Mouse (Mus musculus): ENCODE results near the gene Odf3l1. TPM values are rescaled to one million over a fixed set of nuclear protein-coding genes. Genes with fewer than 3 reads are reported as not detected.

The Odf3l1 gene
- polyA plus RNA-seq, 1 experiment from 2014 or later = not detected

GRCm38 (mm10) chr9:56876784-56877183 lies 12.3 kb upstream of the Odf3l1 start:
- H3K4me3 ChIP-seq (ENCODE audit: low read depth, low read length) = no peak overlapping the region
- ATAC-seq = no peak
- H3K4me2 ChIP-seq (ENCODE audit: low read length) = no peak overlapping the region
- H3K9ac ChIP-seq (ENCODE audit: low read length) = no peak overlapping the region
- no peaks in the 10 kb centered on the region for H3K36me3 ChIP-seq (ENCODE audit: control insufficient read depth, insufficient read depth, low read length)
- no peaks in the 10 kb centered on the region for H3K4me1 ChIP-seq (ENCODE audit: control insufficient read depth, insufficient read depth, low read length)
- H3K9me3 ChIP-seq (replicated peaks; ENCODE audit: control insufficient read depth, low read length) = no peaks in the 10 kb centered on the region
- 52% methylated on average over 9 of the region's 9 CpGs for WGBS
- H3K27me3 ChIP-seq (replicated peaks; ENCODE audit: control insufficient read depth, insufficient read depth, low read length) = no peaks in the 10 kb centered on the region
- DNase-seq (ENCODE audit: low spot score) = peak; percentile 30
- H3K27ac ChIP-seq (ENCODE audit: low read depth, low read length) = no peak overlapping the region

- H3K36me3 ChIP-seq (ENCODE audit: control insufficient read depth, insufficient read depth, low read length) = no peaks in the 10 kb centered on the region
- no peak for ATAC-seq
- H3K9ac ChIP-seq (ENCODE audit: low read length) = no peak overlapping the region
- H3K27ac ChIP-seq (ENCODE audit: low read depth, low read length) = no peak overlapping the region
- no peak for DNase-seq (ENCODE audit: low spot score)
- H3K4me3 ChIP-seq (ENCODE audit: low read depth, low read length) = no peak overlapping the region
- H3K4me1 ChIP-seq (ENCODE audit: control insufficient read depth, insufficient read depth, low read length) = peaks cover 7% of the 10 kb centered on the region
- H3K4me2 ChIP-seq (ENCODE audit: low read length) = no peak overlapping the region
- H3K27me3 ChIP-seq (replicated peaks; ENCODE audit: control insufficient read depth, insufficient read depth, low read length) = no peaks in the 10 kb centered on the region
- WGBS = 94% methylated on average over 1 of the region's 1 CpGs
- no peaks in the 10 kb centered on the region for H3K9me3 ChIP-seq (replicated peaks; ENCODE audit: control insufficient read depth, low read length)
Observed at GRCm38 (mm10) chr9:56873097-56873496, 8.6 kb upstream of the Odf3l1 start.

GRCm38 (mm10) chr9:56872105-56872903 lies 7.8 kb upstream of the Odf3l1 start:
- Histone ChIP-seq H3K27ac (ENCODE audit: low read depth, low read length) (no peak overlapping the region), H3K4me1 (ENCODE audit: control insufficient read depth, insufficient read depth, low read length) (peaks cover 12% of the 10 kb centered on the region), H3K9me3 (replicated peaks; ENCODE audit: control insufficient read depth, low read length) (no peaks in the 10 kb centered on the region), H3K36me3 (ENCODE audit: control insufficient read depth, insufficient read depth, low read length) (no peaks in the 10 kb centered on the region), H3K4me3 (ENCODE audit: low read depth, low read length) (no peak overlapping the region), H3K4me2 (ENCODE audit: low read length) (no peak overlapping the region), H3K9ac (ENCODE audit: low read length) (no peak overlapping the region), H3K27me3 (replicated peaks; ENCODE audit: control insufficient read depth, insufficient read depth, low read length) (no peaks in the 10 kb centered on the region)
- WGBS = 83% methylated on average over 5 of the region's 5 CpGs
- DNase-seq (ENCODE audit: low spot score) (no peak), ATAC-seq (no peak)

GRCm38 (mm10) chr9:56871191-56871590 lies 6.7 kb upstream of the Odf3l1 start:
- DNase-seq (ENCODE audit: low spot score) (no peak), ATAC-seq (no peak)
- WGBS = 58% methylated on average over 5 of the region's 5 CpGs

GRCm38 (mm10) chr9:56870778-56871177 lies 6.3 kb upstream of the Odf3l1 start:
- Histone ChIP-seq H3K4me1 (ENCODE audit: control insufficient read depth, insufficient read depth, low read length) (peaks cover 12% of the 10 kb centered on the region), H3K27me3 (replicated peaks; ENCODE audit: control insufficient read depth, insufficient read depth, low read length) (no peaks in the 10 kb centered on the region), H3K36me3 (ENCODE audit: control insufficient read depth, insufficient read depth, low read length) (no peaks in the 10 kb centered on the region), H3K9ac (ENCODE audit: low read length) (no peak overlapping the region), H3K4me3 (ENCODE audit: low read depth, low read length) (no peak overlapping the region), H3K4me2 (ENCODE audit: low read length) (no peak overlapping the region), H3K9me3 (replicated peaks; ENCODE audit: control insufficient read depth, low read length) (no peaks in the 10 kb centered on the region), H3K27ac (ENCODE audit: low read depth, low read length) (no peak overlapping the region)
- WGBS = 82% methylated on average over 10 of the region's 10 CpGs
- no peak for ATAC-seq
- DNase-seq (ENCODE audit: low spot score) = no peak

More at GRCm38 (mm10) chr9:56871191-56871590, 6.7 kb upstream of the Odf3l1 start:
- Histone ChIP-seq H3K27ac (ENCODE audit: low read depth, low read length) (no peak overlapping the region), H3K27me3 (replicated peaks; ENCODE audit: control insufficient read depth, insufficient read depth, low read length) (no peaks in the 10 kb centered on the region), H3K36me3 (ENCODE audit: control insufficient read depth, insufficient read depth, low read length) (no peaks in the 10 kb centered on the region), H3K4me1 (ENCODE audit: control insufficient read depth, insufficient read depth, low read length) (peaks cover 12% of the 10 kb centered on the region), H3K9me3 (replicated peaks; ENCODE audit: control insufficient read depth, low read length) (no peaks in the 10 kb centered on the region), H3K4me2 (ENCODE audit: low read length) (no peak overlapping the region), H3K9ac (ENCODE audit: low read length) (no peak overlapping the region), H3K4me3 (ENCODE audit: low read depth, low read length) (no peak overlapping the region)

GRCm38 (mm10) chr9:56869552-56869951 lies 5.1 kb upstream of the Odf3l1 start:
- no peak overlapping the region for H3K9ac ChIP-seq (ENCODE audit: low read length)
- WGBS = 79% methylated on average over 13 of the region's 13 CpGs
- no peak overlapping the region for H3K4me3 ChIP-seq (ENCODE audit: low read depth, low read length)
- no peaks in the 10 kb centered on the region for H3K36me3 ChIP-seq (ENCODE audit: control insufficient read depth, insufficient read depth, low read length)
- no peak overlapping the region for H3K27ac ChIP-seq (ENCODE audit: low read depth, low read length)
- no peaks in the 10 kb centered on the region for H3K9me3 ChIP-seq (replicated peaks; ENCODE audit: control insufficient read depth, low read length)
- ATAC-seq (no peak), DNase-seq (ENCODE audit: low spot score) (peak; percentile 41)
- no peak overlapping the region for H3K4me2 ChIP-seq (ENCODE audit: low read length)
- H3K27me3 ChIP-seq (replicated peaks; ENCODE audit: control insufficient read depth, insufficient read depth, low read length) = no peaks in the 10 kb centered on the region
- H3K4me1 ChIP-seq (ENCODE audit: control insufficient read depth, insufficient read depth, low read length) = peaks cover 12% of the 10 kb centered on the region

GRCm38 (mm10) chr9:56868292-56868691 lies 3.8 kb upstream of the Odf3l1 start:
- no peaks in the 10 kb centered on the region for H3K9me3 ChIP-seq (replicated peaks; ENCODE audit: control insufficient read depth, low read length)
- DNase-seq (ENCODE audit: low spot score) = peak; percentile 95
- no peak overlapping the region for H3K9ac ChIP-seq (ENCODE audit: low read length)
- 20% methylated on average over 6 of the region's 6 CpGs for WGBS
- no peaks in the 10 kb centered on the region for H3K36me3 ChIP-seq (ENCODE audit: control insufficient read depth, insufficient read depth, low read length)
- H3K27ac ChIP-seq (ENCODE audit: low read depth, low read length) = peak overlapping the region; percentile 52
- peaks cover 12% of the 10 kb centered on the region for H3K4me1 ChIP-seq (ENCODE audit: control insufficient read depth, insufficient read depth, low read length)
- H3K4me3 ChIP-seq (ENCODE audit: low read depth, low read length) = no peak overlapping the region
- H3K27me3 ChIP-seq (replicated peaks; ENCODE audit: control insufficient read depth, insufficient read depth, low read length) = 0 out of 2 replicates have a peak, but pooled peaks cover 3% of the 10 kb centered on the region
- ATAC-seq = peak; percentile 97
- peak overlapping the region; percentile 18; the same call in 1 of the 2 replicates for H3K4me2 ChIP-seq (ENCODE audit: low read length)

- DNase-seq (ENCODE audit: low spot score) = no peak
- WGBS = 85% methylated on average over 5 of the region's 5 CpGs
- Histone ChIP-seq H3K36me3 (ENCODE audit: control insufficient read depth, insufficient read depth, low read length) (no peaks in the 10 kb centered on the region), H3K9ac (ENCODE audit: low read length) (no peak overlapping the region), H3K4me2 (ENCODE audit: low read length) (no peak overlapping the region), H3K4me1 (ENCODE audit: control insufficient read depth, insufficient read depth, low read length) (peaks cover 12% of the 10 kb centered on the region), H3K27ac (ENCODE audit: low read depth, low read length) (no peak overlapping the region), H3K27me3 (replicated peaks; ENCODE audit: control insufficient read depth, insufficient read depth, low read length) (0 out of 2 replicates have a peak, but pooled peaks cover 3% of the 10 kb centered on the region), H3K9me3 (replicated peaks; ENCODE audit: control insufficient read depth, low read length) (no peaks in the 10 kb centered on the region), H3K4me3 (ENCODE audit: low read depth, low read length) (no peak overlapping the region)
- no peak for ATAC-seq
Observed at GRCm38 (mm10) chr9:56866430-56866829, 2.0 kb upstream of the Odf3l1 start.

GRCm38 (mm10) chr9:56865673-56866400 lies 1.4 kb upstream of the Odf3l1 start:
- Histone ChIP-seq H3K9ac (ENCODE audit: low read length) (no peak overlapping the region), H3K4me2 (ENCODE audit: low read length) (no peak overlapping the region), H3K4me3 (ENCODE audit: low read depth, low read length) (no peak overlapping the region)

More at GRCm38 (mm10) chr9:56865673-56866400, 1.4 kb upstream of the Odf3l1 start:
- WGBS = 80% methylated on average over 11 of the region's 11 CpGs
- Histone ChIP-seq H3K27me3 (replicated peaks; ENCODE audit: control insufficient read depth, insufficient read depth, low read length) (0 out of 2 replicates have a peak, but pooled peaks cover 3% of the 10 kb centered on the region), H3K4me1 (ENCODE audit: control insufficient read depth, insufficient read depth, low read length) (peaks cover 12% of the 10 kb centered on the region), H3K27ac (ENCODE audit: low read depth, low read length) (no peak overlapping the region), H3K36me3 (ENCODE audit: control insufficient read depth, insufficient read depth, low read length) (no peaks in the 10 kb centered on the region), H3K9me3 (replicated peaks; ENCODE audit: control insufficient read depth, low read length) (no peaks in the 10 kb centered on the region)
- ATAC-seq (no peak), DNase-seq (ENCODE audit: low spot score) (no peak)
